In the genomic region with DNA sequence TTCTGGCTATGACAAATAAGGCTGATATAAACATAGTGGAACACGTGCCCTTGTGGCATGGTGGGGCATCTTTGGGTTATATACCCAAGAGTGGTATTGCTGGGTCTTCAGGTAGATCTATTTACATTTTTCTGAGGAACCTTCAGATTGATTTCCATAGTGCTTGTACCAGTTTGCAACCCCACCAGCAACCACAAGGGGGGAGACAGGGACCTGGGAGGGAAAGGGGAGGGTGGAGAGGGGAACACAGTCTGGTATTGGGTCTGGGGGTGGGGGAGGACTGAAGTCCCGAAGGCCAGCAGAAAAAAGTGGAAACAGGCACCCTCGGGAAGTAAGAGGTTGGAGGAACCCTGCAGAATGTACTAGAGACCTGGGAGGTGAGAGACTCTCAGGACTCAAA, we compare ENCODE assay signal across 16 mouse cellular contexts.
DNase-seq lines count a peak whose midpoint lies in the region; ATAC-seq and TF ChIP-seq lines count a peak whose summit lies in the region.
"Had no signal": no experiment of that assay in that cellular context is flagged by ENCODE, and none has a peak within 500 bp of the region (broad histone marks: within the 10 kb centered on the region; RNA-seq: fewer than 3 reads in every experiment).

No protein-coding gene starts in this region.

- ATAC-seq in hindbrain, postnatal 0 days: no peak
- no peak for ATAC-seq in hindbrain, embryonic 14.5 days (ENCODE audit: low FRiP score)
- ATAC-seq in liver, postnatal 0 days: no peak
- ATAC-seq in Patski: no peak
- 0 out of 2 replicates have a peak, but pooled peaks have one; percentile 36 for ATAC-seq in common myeloid progenitor, adult 5-6 weeks (replicated peaks; ENCODE audit: low read depth, poor library complexity, severe bottlenecking)
- ATAC-seq: forebrain, embryonic 15.5 days had no signal

- CTCF ChIA-PET in Patski (lab: Charles Lee): no interaction called here

- no peak overlapping the region for H3K4me3 ChIP-seq in hindbrain, postnatal 0 days (ENCODE audit: low read length)
- H3K4me3 ChIP-seq in hindbrain, embryonic 14.5 days (replicated peaks; ENCODE audit: low read length): no peak overlapping the region
- H3K4me3 ChIP-seq in liver, postnatal 0 days (ENCODE audit: low read depth, low read length): no peak overlapping the region
- H3K4me3 ChIP-seq: embryonic facial prominence, embryonic 10.5 days; erythroblast, embryonic 14.5 days; forebrain, embryonic 15.5 days; limb, embryonic 13.5 days had no signal

- H3K9ac ChIP-seq in hindbrain, postnatal 0 days (replicated peaks; ENCODE audit: low read length): no peak overlapping the region
- H3K9ac ChIP-seq in hindbrain, embryonic 14.5 days: no peak overlapping the region
- no peak overlapping the region for H3K9ac ChIP-seq in liver, postnatal 0 days (replicated peaks)
- H3K9ac ChIP-seq: forebrain, embryonic 15.5 days; limb, embryonic 13.5 days had no signal

- in situ Hi-C loops in Patski (cut with MboI; ENCODE audit: low pct_unique_long_range_greater_than_20kb): no loop called here

- no peak overlapping the region for H3K4me2 ChIP-seq in hindbrain, postnatal 0 days (ENCODE audit: low read depth, low read length)
- H3K4me2 ChIP-seq in hindbrain, embryonic 14.5 days (replicated peaks): no peak overlapping the region
- H3K4me2 ChIP-seq in liver, postnatal 0 days (ENCODE audit: low read depth, low read length): no peak overlapping the region
- H3K4me2 ChIP-seq: forebrain, embryonic 15.5 days; limb, embryonic 13.5 days had no signal

- 56% methylated on average over 3 of the region's 3 CpGs for WGBS in hindbrain, postnatal 0 days
- 68% methylated on average over 3 of the region's 3 CpGs for WGBS in hindbrain, embryonic 14.5 days
- WGBS in liver, postnatal 0 days (ENCODE audit: insufficient replicate concordance): 35% methylated on average over 3 of the region's 3 CpGs

- H3K9me3 ChIP-seq in hindbrain, postnatal 0 days (ENCODE audit: low read length): no peaks in the 10 kb centered on the region
- no peaks in the 10 kb centered on the region for H3K9me3 ChIP-seq in hindbrain, embryonic 14.5 days (ENCODE audit: control insufficient read depth, low read length)
- H3K9me3 ChIP-seq in liver, postnatal 0 days (ENCODE audit: low read length): no peaks in the 10 kb centered on the region
- H3K9me3 ChIP-seq: embryonic facial prominence, embryonic 10.5 days; forebrain, embryonic 15.5 days had no signal

- no peak overlapping the region for H3K27ac ChIP-seq in hindbrain, postnatal 0 days
- no peak overlapping the region for H3K27ac ChIP-seq in hindbrain, embryonic 14.5 days
- no peak overlapping the region for H3K27ac ChIP-seq in liver, postnatal 0 days (ENCODE audit: low read depth)
- H3K27ac ChIP-seq: embryonic facial prominence, embryonic 10.5 days; forebrain, embryonic 15.5 days; limb, embryonic 13.5 days had no signal

- no peaks in the 10 kb centered on the region for H3K4me1 ChIP-seq in hindbrain, postnatal 0 days (ENCODE audit: insufficient read depth, low read length)
- no peaks in the 10 kb centered on the region for H3K4me1 ChIP-seq in hindbrain, embryonic 14.5 days (replicated peaks; ENCODE audit: control insufficient read depth, insufficient read depth, low read length)
- H3K4me1 ChIP-seq in liver, postnatal 0 days (ENCODE audit: insufficient read depth): no peaks in the 10 kb centered on the region
- H3K4me1 ChIP-seq: embryonic facial prominence, embryonic 10.5 days; forebrain, embryonic 15.5 days had no signal

- POLR2A ChIA-PET in Patski (lab: Charles Lee): no interaction called here

- no peak for DNase-seq in hindbrain, postnatal 0 days (ENCODE audit: low spot score)
- DNase-seq in hindbrain, embryonic 14.5 days (ENCODE audit: low spot score): no peak
- no peak for DNase-seq in liver, postnatal 0 days
- DNase-seq in liver (no peak), Patski (ENCODE audit: low read depth, low spot score) (no peak)
- DNase-seq in embryo, embryonic 10 days (ENCODE audit: low spot score): no peak
- DNase-seq in spleen, postnatal 14 days (ENCODE audit: low spot score in 2 of 2): no peak
- DNase-seq: cerebellum, adult 9-10 months; layer of hippocampus, postnatal 36 days; midbrain, embryonic 14.5 days; thymus, postnatal 36 days had no signal

- no peaks in the 10 kb centered on the region for H3K36me3 ChIP-seq in hindbrain, postnatal 0 days (ENCODE audit: insufficient read depth, low read length)
- H3K36me3 ChIP-seq in hindbrain, embryonic 14.5 days (replicated peaks; ENCODE audit: control insufficient read depth, insufficient read depth): no peaks in the 10 kb centered on the region
- H3K36me3 ChIP-seq in liver, postnatal 0 days (replicated peaks; ENCODE audit: insufficient read depth, low read length): no peaks in the 10 kb centered on the region
- H3K36me3 ChIP-seq: embryonic facial prominence, embryonic 10.5 days; forebrain, embryonic 15.5 days; limb, embryonic 13.5 days had no signal

- TF ChIP-seq EP300 in liver, postnatal 0 days (IDR thresholded peaks at IDR 0.05; ENCODE audit: low read depth): no peak

- peak; percentile 21; the same call in 1 of the 2 replicates for TF ChIP-seq CTCF in hindbrain, postnatal 0 days (IDR thresholded peaks at IDR 0.05; ENCODE audit: low read depth)
- peak; percentile 34 for TF ChIP-seq CTCF in liver, postnatal 0 days (IDR thresholded peaks at IDR 0.05; ENCODE audit: low read depth)
- peak; percentile 35 for TF ChIP-seq CTCF in Patski (IDR thresholded peaks at IDR 0.05)

- H3K27me3 ChIP-seq in hindbrain, postnatal 0 days (ENCODE audit: insufficient read depth, low read length): no peaks in the 10 kb centered on the region
- H3K27me3 ChIP-seq in hindbrain, embryonic 14.5 days (ENCODE audit: control insufficient read depth, insufficient read depth, low read length): no peaks in the 10 kb centered on the region
- H3K27me3 ChIP-seq in liver, postnatal 0 days (ENCODE audit: insufficient read depth, low read length): no peaks in the 10 kb centered on the region
- no peaks in the 10 kb centered on the region for H3K27me3 ChIP-seq in Patski
- H3K27me3 ChIP-seq: forebrain, embryonic 15.5 days; limb, embryonic 13.5 days had no signal
